Mouse (Mus musculus) CH12.LX (cell line): ENCODE measurements around the gene C130050O18Rik. TPM values are rescaled to one million over a fixed set of nuclear protein-coding genes. Genes with fewer than 3 reads are reported as not detected.

Experiments used
- DNase-seq: peaks from one replicate; pipeline ENCODE4 v3.0.0-alpha.2; 2013; ENCODE audit errors: extremely low read depth
- H3K27ac ChIP-seq: 2 replicates; pipeline ENCODE4 v1.5.1; 2012; ENCODE audit warnings: low read depth, mild to moderate bottlenecking, control low read depth, moderate library complexity; ENCODE audit not compliant: insufficient read depth
- H3K27me3 ChIP-seq: replicated peaks from 2 replicates; pipeline ENCODE3; 2012; ENCODE audit warnings: inconsistent platforms
- H3K36me3 ChIP-seq, 2 experiments: replicated peaks in 1 of 2; 2 replicates each; pipeline versions ENCODE3 to v1.6.1; 2012; ENCODE audit warnings: inconsistent platforms in 1 of 2, low read length in 1 of 2, mild to moderate bottlenecking in 1 of 2, mixed read lengths in 1 of 2, moderate library complexity in 1 of 2; ENCODE audit not compliant: control insufficient read depth in 1 of 2, insufficient read depth in 1 of 2
- H3K4me1 ChIP-seq, 2 experiments: 2 replicates each; pipeline ENCODE4 v1.6.1; 2012; ENCODE audit warnings: inconsistent platforms in 1 of 2, moderate library complexity in 1 of 2; ENCODE audit not compliant: insufficient read depth in 2 of 2, control insufficient read depth in 1 of 2
- H3K4me2 ChIP-seq: 2 replicates; pipeline ENCODE4 v1.6.1; 2012; ENCODE audit warnings: low read depth, mild to moderate bottlenecking, control low read depth; ENCODE audit not compliant: poor library complexity, insufficient read depth, severe bottlenecking
- H3K4me3 ChIP-seq, 3 experiments: fragments of 150-350 bp in 1 of 3; sonication (generic) in 1 of 3; replicated peaks in 1 of 3; 2 replicates each; pipeline versions ENCODE3 to v1.5.1; 2011 to 2012; ENCODE audit warnings: low read depth in 2 of 3, low read length in 2 of 3, mild to moderate bottlenecking in 2 of 3, moderate library complexity in 2 of 3, control low read depth in 1 of 3, improper control_type of control experiment in 1 of 3, inconsistent platforms in 1 of 3, mixed read lengths in 1 of 3; ENCODE audit not compliant: poor library complexity in 1 of 3
- H3K79me2 ChIP-seq: replicated peaks from 2 replicates; pipeline ENCODE4 v1.6.1; 2012; ENCODE audit warnings: mild to moderate bottlenecking, moderate library complexity; ENCODE audit not compliant: control insufficient read depth, poor library complexity, insufficient read depth, severe bottlenecking; ENCODE audit errors: extremely low read depth
- H3K9ac ChIP-seq: 2 replicates; pipeline ENCODE4 v1.6.1; 2012; ENCODE audit warnings: low read depth, mild to moderate bottlenecking, control low read depth, moderate library complexity; ENCODE audit not compliant: insufficient read depth
- H3K9me3 ChIP-seq: replicated peaks from 2 replicates; pipeline ENCODE3; 2012; ENCODE audit warnings: low read length, inconsistent platforms, mixed read lengths
- CTCF ChIP-seq, 2 experiments: IDR thresholded peaks in 1 of 2; conservative IDR thresholded peaks in 1 of 2; 2 replicates each; pipeline ENCODE4 v1.5.1; 2011 to 2012; ENCODE audit warnings: low read depth in 2 of 2, low read length in 2 of 2, improper control_type of control experiment in 1 of 2, inconsistent platforms in 1 of 2, mild to moderate bottlenecking in 1 of 2, moderate library complexity in 1 of 2
- E2F4 ChIP-seq: IDR thresholded peaks from 2 replicates; pipeline ENCODE4 v1.6.1; 2011; ENCODE audit warnings: low read depth, low read length, improper control_type of control experiment; ENCODE audit not compliant: insufficient replicate concordance
- ELF1 ChIP-seq: IDR thresholded peaks from 2 replicates; pipeline ENCODE4 v1.6.1; 2014; ENCODE audit warnings: low read depth, mild to moderate bottlenecking, inconsistent platforms, low read length, improper control_type of control experiment
- EP300 ChIP-seq: IDR thresholded peaks from 2 replicates; pipeline ENCODE4 v1.6.1; 2011; ENCODE audit warnings: low read length, improper control_type of control experiment
- IRF4 ChIP-seq: IDR thresholded peaks from 2 replicates; pipeline ENCODE4 v1.6.1; 2014; ENCODE audit warnings: low read depth, mild to moderate bottlenecking, inconsistent platforms, low read length, improper control_type of control experiment
- JUN ChIP-seq: IDR thresholded peaks from 2 replicates; pipeline ENCODE4 v1.6.1; 2011; ENCODE audit warnings: low read depth, mild to moderate bottlenecking, low read length, improper control_type of control experiment, moderate library complexity; ENCODE audit not compliant: insufficient read depth
- KAT2A ChIP-seq: IDR thresholded peaks from 2 replicates; pipeline ENCODE4 v1.6.1; 2012; ENCODE audit warnings: low read length, improper control_type of control experiment, inconsistent platforms; ENCODE audit not compliant: insufficient replicate concordance
- MAX ChIP-seq: IDR thresholded peaks from 2 replicates; pipeline ENCODE4 v1.6.1; 2011; ENCODE audit warnings: low read length, improper control_type of control experiment
- MAZ ChIP-seq: IDR thresholded peaks from 2 replicates; pipeline ENCODE4 v1.6.1; 2012; ENCODE audit warnings: low read depth, mild to moderate bottlenecking, inconsistent platforms, low read length, improper control_type of control experiment, moderate library complexity
- MEF2A ChIP-seq: IDR thresholded peaks from 2 replicates; pipeline ENCODE4 v1.6.1; 2014; ENCODE audit warnings: low read depth, mild to moderate bottlenecking, inconsistent platforms, low read length, improper control_type of control experiment, borderline replicate concordance
- MXI1 ChIP-seq: IDR thresholded peaks from 2 replicates; pipeline ENCODE4 v1.6.1; 2011; ENCODE audit warnings: mild to moderate bottlenecking, low read depth, low read length, improper control_type of control experiment
- NELFE ChIP-seq: IDR thresholded peaks from 2 replicates; pipeline ENCODE4 v1.6.1; 2011; ENCODE audit warnings: low read depth, low read length, improper control_type of control experiment
- POLR2A ChIP-seq: IDR thresholded peaks from 2 replicates; pipeline ENCODE4 v1.6.1; 2011; ENCODE audit warnings: low read depth, mild to moderate bottlenecking, improper control_type of control experiment, low read length
- RAD21 ChIP-seq: IDR thresholded peaks from 2 replicates; pipeline ENCODE4 v1.6.1; 2011; ENCODE audit warnings: low read depth, mild to moderate bottlenecking, low read length, improper control_type of control experiment, moderate library complexity
- SMC3 ChIP-seq: IDR thresholded peaks from 2 replicates; pipeline ENCODE4 v1.6.1; 2011; ENCODE audit warnings: low read depth, low read length, improper control_type of control experiment
- USF1 ChIP-seq: IDR thresholded peaks from 2 replicates; pipeline ENCODE4 v1.6.1; 2014; ENCODE audit warnings: low read depth, mild to moderate bottlenecking, inconsistent platforms, low read length, improper control_type of control experiment
- USF2 ChIP-seq: conservative IDR thresholded peaks from 2 replicates; pipeline ENCODE4 v1.6.1; 2011; ENCODE audit warnings: low read depth, low read length, improper control_type of control experiment
- ZC3H11A ChIP-seq: IDR thresholded peaks from 2 replicates; pipeline ENCODE4 v1.6.1; 2012; ENCODE audit warnings: low read depth, mild to moderate bottlenecking, inconsistent platforms, low read length, improper control_type of control experiment
- ZMIZ1 ChIP-seq: IDR thresholded peaks from 2 replicates; pipeline ENCODE4 v1.6.1; 2012; ENCODE audit warnings: low read depth, mild to moderate bottlenecking, inconsistent platforms, low read length, improper control_type of control experiment
- ZNF384 ChIP-seq: IDR thresholded peaks from 2 replicates; pipeline ENCODE4 v1.6.1; 2012; ENCODE audit warnings: low read depth, low read length, improper control_type of control experiment, inconsistent platforms
- dilution Hi-C: fragments of 300-500 bp; cut with MboI; formaldehyde crosslinking; loops from 2 replicates; pipeline ENCODE4 v1.14.3; 2020; ENCODE audit warnings: low sequenced_read_pairs; ENCODE audit not compliant: extremely low pct_unique_long_range_greater_than_20kb, extremely low pct_ligation_motif_present
- in situ Hi-C: fragments of 300-500 bp; cut with MboI; formaldehyde crosslinking; loops from 3 replicates; pipeline ENCODE4 v1.14.3; 2019; ENCODE audit warnings: low sequenced_read_pairs, low pct_ligation_motif_present, low pct_unique_long_range_greater_than_20kb, mixed read lengths
- polyA plus RNA-seq: library from polyadenylated mRNA; unstranded; fragments of >175 nt; gene quantifications from 2 replicates; pipeline ENCODE4 v1.2.1, GENCODE M21; 2012; ENCODE audit warnings: low read depth; ENCODE audit not compliant: insufficient read length
- total RNA-seq, 2 experiments: library from RNA; depleted of rRNA; stranded (reverse); fragments of 300-350 nt in 1 of 2; fragments of >200 nt in 1 of 2; gene quantifications; 2 replicates each; pipeline ENCODE4 v1.2.3; 2012 to 2014

C130050O18Rik gene
- total and polyA plus RNA-seq, 3 experiments = 0.54 TPM; not detected in 2

DNA sequence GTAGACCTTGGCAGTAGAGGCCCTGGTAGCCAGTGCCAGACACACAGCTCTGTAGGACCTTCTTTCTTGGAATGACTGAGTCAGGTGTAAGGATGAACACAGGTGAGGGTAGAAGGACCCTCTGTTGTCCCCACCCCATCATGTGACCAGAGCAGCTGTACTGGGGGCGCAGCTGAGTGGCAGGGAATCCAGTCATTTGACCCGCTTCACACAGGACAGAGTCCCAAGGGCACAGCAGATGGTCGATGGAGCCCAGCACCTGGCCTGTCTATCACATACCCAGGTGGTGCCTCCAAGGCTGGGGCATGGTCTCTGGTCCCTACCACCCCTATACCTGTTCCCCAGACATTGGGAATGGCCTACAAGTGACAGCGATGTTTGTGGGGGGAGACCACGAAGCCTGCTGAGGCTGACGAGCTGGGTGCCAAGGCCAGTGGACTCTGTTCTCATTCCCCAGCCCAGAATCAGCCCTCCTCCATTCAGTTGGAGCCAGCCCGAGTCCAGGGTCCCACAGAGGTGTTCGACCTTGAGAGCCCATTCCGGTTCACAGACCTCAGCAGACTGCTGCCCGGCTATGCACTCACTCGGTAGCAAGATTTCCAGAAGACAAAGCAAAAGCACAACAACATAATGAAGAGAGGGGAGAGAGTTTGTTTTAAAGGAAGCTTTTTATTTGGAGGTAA lies 36.3 kb upstream of the C130050O18Rik start:
- no peak overlapping the region for H3K4me2 ChIP-seq
- H3K27ac ChIP-seq = no peak overlapping the region
- peaks cover under 1 to 27% of the 10 kb centered on the region in 2 experiments for H3K36me3 ChIP-seq
- TF ChIP-seq E2F4 = no peak
- no peak for TF ChIP-seq IRF4
- TF ChIP-seq ELF1 = no peak
- TF ChIP-seq ZNF384 = no peak
- H3K79me2 ChIP-seq = no peaks in the 10 kb centered on the region
- dilution Hi-C loops (no loop called here), in situ Hi-C loops (loop anchor here (10.0 to 25.0 kb wide), 2 partner anchors 94 to 316 kb away; partner anchors contain the start of gene 3110082I17Rik)
- H3K4me3 ChIP-seq = no peak overlapping the region
- no peak overlapping the region for H3K9ac ChIP-seq
- no peaks in the 10 kb centered on the region for H3K9me3 ChIP-seq
- no peak for DNase-seq
- H3K27me3 ChIP-seq = no peaks in the 10 kb centered on the region
- peaks cover 7 to 42% of the 10 kb centered on the region in 2 experiments for H3K4me1 ChIP-seq

GRCm38 (mm10) chr5:139370336-139370735 lies 34.7 kb upstream of the C130050O18Rik start:
- TF ChIP-seq KAT2A (no peak), MAX (no peak), ZMIZ1 (no peak), IRF4 (no peak), POLR2A (no peak), USF1 (no peak)
- dilution Hi-C loops = no loop called here
- no peaks in the 10 kb centered on the region for H3K9me3 ChIP-seq
- no peak for DNase-seq
- H3K36me3 ChIP-seq = peaks cover 0 to 27% of the 10 kb centered on the region in 2 experiments
- H3K27me3 ChIP-seq = no peaks in the 10 kb centered on the region
- H3K4me1 ChIP-seq = peaks cover 7 to 31% of the 10 kb centered on the region in 2 experiments
- in situ Hi-C loops = loop anchor here (25.0 kb wide), 1 partner anchor 92 kb away; the partner anchor contains the start of gene 3110082I17Rik
- H3K27ac ChIP-seq = no peak overlapping the region
- H3K4me2 ChIP-seq = no peak overlapping the region
- H3K79me2 ChIP-seq = no peaks in the 10 kb centered on the region
- H3K9ac ChIP-seq = no peak overlapping the region
- H3K4me3 ChIP-seq = no peak overlapping the region

DNA sequence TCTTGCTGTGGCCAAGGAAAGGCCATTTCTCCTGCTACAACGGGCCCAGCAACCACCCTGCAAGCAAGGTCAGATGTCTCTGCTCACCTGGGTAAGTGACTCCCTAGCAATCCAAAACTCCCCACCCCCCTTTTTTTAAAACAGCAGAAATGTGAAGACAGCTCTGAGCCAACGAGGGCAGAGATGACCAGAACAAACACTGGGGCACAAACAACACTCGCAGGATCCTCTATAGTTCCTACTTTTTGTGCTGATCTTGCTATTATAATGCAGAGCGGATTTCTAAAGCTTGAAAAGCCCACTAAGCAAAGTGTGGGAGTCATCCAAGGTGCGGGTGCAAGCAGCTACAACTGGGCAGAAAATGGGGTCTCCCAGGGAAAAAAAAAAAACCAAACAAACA lies 34.0 kb upstream of the C130050O18Rik start:
- dilution Hi-C loops (no loop called here), in situ Hi-C loops (loop anchor here (25.0 kb wide), 1 partner anchor 91 kb away; the partner anchor contains the start of gene 3110082I17Rik)
- no peaks in the 10 kb centered on the region for H3K27me3 ChIP-seq
- no peak overlapping the region for H3K4me3 ChIP-seq
- no peak for DNase-seq
- TF ChIP-seq NELFE (no peak), ZC3H11A (no peak), RAD21 (no peak), KAT2A (no peak), EP300 (no peak), JUN (no peak), MAZ (no peak), USF2 (no peak), MEF2A (no peak), USF1 (no peak), ZMIZ1 (no peak), CTCF (conservative IDR thresholded peaks at IDR 0.05 in 1 of 2, IDR thresholded peaks at IDR 0.05 in 1 of 2; ENCODE audit: low read depth in 2 of 2, low read length in 2 of 2) (no peak), IRF4 (no peak), MXI1 (no peak), SMC3 (no peak)
- TF ChIP-seq, all 38 proteins: peak for 0
- Histone ChIP-seq H3K79me2 (no peaks in the 10 kb centered on the region), H3K27ac (no peak overlapping the region), H3K4me1 (peaks cover 7 to 25% of the 10 kb centered on the region in 2 experiments), H3K4me2 (no peak overlapping the region), H3K9me3 (no peaks in the 10 kb centered on the region), H3K36me3 (peaks cover 0 to 29% of the 10 kb centered on the region in 2 experiments), H3K9ac (no peak overlapping the region)
